In genomic region chr1:169031849-169032542, GRCm38 (mm10) we compare ENCODE assay signal across 18 mouse cellular contexts.
DNase-seq lines count a peak whose midpoint lies in the region; ATAC-seq lines count a peak whose summit lies in the region.
"Had no signal": no experiment of that assay in that cellular context is flagged by ENCODE, and none has a peak within 500 bp of the region (broad histone marks: within the 10 kb centered on the region; RNA-seq: fewer than 3 reads in every experiment).

No protein-coding gene starts in this region.

- no peaks in the 10 kb centered on the region for H3K27me3 ChIP-seq in kidney, embryonic 14.5 days (ENCODE audit: control insufficient read depth, insufficient read depth, low read length)
- no peaks in the 10 kb centered on the region for H3K27me3 ChIP-seq in midbrain, embryonic 11.5 days (ENCODE audit: control insufficient read depth, insufficient read depth, low read length)
- H3K27me3 ChIP-seq in midbrain, embryonic 14.5 days (ENCODE audit: control insufficient read depth, insufficient read depth, low read length): no peaks in the 10 kb centered on the region
- H3K27me3 ChIP-seq in forebrain, embryonic 10.5 days (ENCODE audit: poor library complexity, severe bottlenecking): no peaks in the 10 kb centered on the region
- H3K27me3 ChIP-seq: forebrain, embryonic 12.5 days; heart, embryonic 12.5 days had no signal

- no peak overlapping the region for H3K27ac ChIP-seq in kidney, embryonic 14.5 days (ENCODE audit: low read depth, low read length)
- no peak overlapping the region for H3K27ac ChIP-seq in midbrain, embryonic 11.5 days (ENCODE audit: low read depth, low read length)
- no peak overlapping the region for H3K27ac ChIP-seq in midbrain, embryonic 14.5 days (replicated peaks; ENCODE audit: low read depth, low read length)
- H3K27ac ChIP-seq in forebrain, embryonic 10.5 days: no peak overlapping the region
- H3K27ac ChIP-seq: forebrain, embryonic 12.5 days; gastrocnemius, adult 2 months; hindbrain, embryonic 10.5 days; hindbrain, embryonic 14.5 days had no signal

- WGBS in kidney, embryonic 14.5 days: 35% methylated on average over 8 of the region's 8 CpGs
- 68% methylated on average over 8 of the region's 8 CpGs for WGBS in midbrain, embryonic 11.5 days
- WGBS in midbrain, embryonic 14.5 days: 62% methylated on average over 8 of the region's 8 CpGs
- 65% methylated on average over 8 of the region's 8 CpGs for WGBS in forebrain, embryonic 10.5 days

- H3K4me3 ChIP-seq in kidney, embryonic 14.5 days (ENCODE audit: low read length): no peak overlapping the region
- no peak overlapping the region for H3K4me3 ChIP-seq in midbrain, embryonic 11.5 days (ENCODE audit: low read depth, low read length)
- no peak overlapping the region for H3K4me3 ChIP-seq in midbrain, embryonic 14.5 days (replicated peaks; ENCODE audit: low read depth, low read length)
- H3K4me3 ChIP-seq in forebrain, embryonic 10.5 days: no peak overlapping the region
- H3K4me3 ChIP-seq: forebrain, embryonic 12.5 days; gastrocnemius, adult 2 months; heart, embryonic 12.5 days; hindbrain, embryonic 10.5 days had no signal

- DNase-seq in kidney, adult 18-20 months: no peak
- DNase-seq in midbrain, embryonic 11.5 days (ENCODE audit: low spot score, missing footprints): peak; percentile 62
- DNase-seq in midbrain, embryonic 14.5 days: no peak
- peak; percentile 31 for DNase-seq in hindlimb bud, embryonic 11.5 days (ENCODE audit: extremely low spot score, low read depth, low spot score)
- DNase-seq in forebrain, embryonic 10.5 days (ENCODE audit: extremely low spot score, low spot score): no peak
- DNase-seq: adrenal gland, adult 2 months; adrenal gland, postnatal 25 days; cerebellum, adult 2 months; cerebellum, postnatal 10 days; gastrocnemius, adult 2 months; gastrocnemius, postnatal 25 days had no signal

- no peaks in the 10 kb centered on the region for H3K36me3 ChIP-seq in kidney, embryonic 14.5 days (ENCODE audit: control insufficient read depth, insufficient read depth, low read length)
- no peaks in the 10 kb centered on the region for H3K36me3 ChIP-seq in midbrain, embryonic 11.5 days (ENCODE audit: control insufficient read depth, insufficient read depth, low read length)
- no peaks in the 10 kb centered on the region for H3K36me3 ChIP-seq in midbrain, embryonic 14.5 days (ENCODE audit: control insufficient read depth, insufficient read depth, low read length)
- no peaks in the 10 kb centered on the region for H3K36me3 ChIP-seq in forebrain, embryonic 10.5 days (replicated peaks)
- H3K36me3 ChIP-seq: forebrain, embryonic 12.5 days; heart, embryonic 12.5 days; hindbrain, embryonic 10.5 days had no signal

- H3K4me2 ChIP-seq in kidney, embryonic 14.5 days (replicated peaks; ENCODE audit: low read depth, low read length): no peak overlapping the region
- H3K4me2 ChIP-seq in midbrain, embryonic 11.5 days: no peak overlapping the region
- H3K4me2 ChIP-seq in midbrain, embryonic 14.5 days (ENCODE audit: low read length): no peak overlapping the region
- H3K4me2 ChIP-seq: forebrain, embryonic 12.5 days; heart, embryonic 12.5 days; hindbrain, embryonic 14.5 days had no signal

- H3K9ac ChIP-seq in kidney, embryonic 14.5 days (ENCODE audit: low read depth, low read length): no peak overlapping the region
- H3K9ac ChIP-seq in midbrain, embryonic 11.5 days (ENCODE audit: low read length): no peak overlapping the region
- H3K9ac ChIP-seq in midbrain, embryonic 14.5 days (replicated peaks; ENCODE audit: low read length): no peak overlapping the region
- H3K9ac ChIP-seq: forebrain, embryonic 12.5 days; heart, embryonic 12.5 days; hindbrain, embryonic 14.5 days had no signal

- H3K4me1 ChIP-seq in kidney, embryonic 14.5 days (ENCODE audit: control insufficient read depth, insufficient read depth, low read length): no peaks in the 10 kb centered on the region
- H3K4me1 ChIP-seq in midbrain, embryonic 11.5 days (ENCODE audit: control insufficient read depth, insufficient read depth, low read length): no peaks in the 10 kb centered on the region
- no peaks in the 10 kb centered on the region for H3K4me1 ChIP-seq in midbrain, embryonic 14.5 days (ENCODE audit: control insufficient read depth, insufficient read depth, low read length)
- no peaks in the 10 kb centered on the region for H3K4me1 ChIP-seq in forebrain, embryonic 10.5 days
- H3K4me1 ChIP-seq: forebrain, embryonic 12.5 days; heart, embryonic 12.5 days; hindbrain, embryonic 10.5 days had no signal

- peak; percentile 66; the same call in 1 of the 2 replicates for ATAC-seq in kidney, embryonic 14.5 days (ENCODE audit: low FRiP score, low TSS enrichment)
- no peak for ATAC-seq in midbrain, embryonic 11.5 days (ENCODE audit: low FRiP score)
- no peak for ATAC-seq in midbrain, embryonic 14.5 days (ENCODE audit: low FRiP score, low TSS enrichment)
- no peak for ATAC-seq in frontal cortex, adult (ENCODE audit: low TSS enrichment)
- ATAC-seq: forebrain, embryonic 16.5 days had no signal

- H3K9me3 ChIP-seq in kidney, embryonic 14.5 days (ENCODE audit: control insufficient read depth, low read length): no peaks in the 10 kb centered on the region
- no peaks in the 10 kb centered on the region for H3K9me3 ChIP-seq in midbrain, embryonic 11.5 days (ENCODE audit: control insufficient read depth, low read length)
- no peaks in the 10 kb centered on the region for H3K9me3 ChIP-seq in midbrain, embryonic 14.5 days (ENCODE audit: control insufficient read depth, low read length)
- H3K9me3 ChIP-seq in forebrain, embryonic 10.5 days: no peaks in the 10 kb centered on the region
- H3K9me3 ChIP-seq: forebrain, embryonic 12.5 days; heart, embryonic 12.5 days; hindbrain, embryonic 10.5 days had no signal

Comparison
In these comparisons a context has a peak if more than half of its experiments do, and no peak if none do; other contexts are left out.
1. DNase-seq: peak in midbrain, embryonic 11.5 days (single experiment) and hindlimb bud, embryonic 11.5 days (single experiment); none in kidney, adult 18-20 months (single experiment), midbrain, embryonic 14.5 days (single experiment) and forebrain, embryonic 10.5 days (single experiment).